Mouse (Mus musculus): ENCODE data around the gene Hist1h4c. TPM values are rescaled to one million over a fixed set of nuclear protein-coding genes. Genes with fewer than 3 reads are reported as not detected.

Hist1h4c gene
- total RNA-seq, 2 experiments from 2014 or later: 51.9 to 311 TPM

Other genes starting within 250 kb of the Hist1h4c start
Only the 30 nearest of the 38 such genes appear.
- 212 and 246 TPM in 2 replicates for gene Hist1h3g, start 163.0 kb downstream of the Hist1h4c start, total RNA-seq (2015)
- 210 and 363 TPM in 2 replicates for gene Hist1h3g, start 163.0 kb downstream of the Hist1h4c start, total RNA-seq (2017)
- gene Hist1h2bh, start 155.1 kb downstream of the Hist1h4c start, total RNA-seq (2015): 32.4 and 33.2 TPM in 2 replicates
- gene Hist1h2bh, start 155.1 kb downstream of the Hist1h4c start, total RNA-seq (2017): 120 and 144 TPM in 2 replicates
- 40.7 and 44.7 TPM in 2 replicates for gene Hist1h3f, start 154.4 kb downstream of the Hist1h4c start, total RNA-seq (2015)
- 86.8 and 176 TPM in 2 replicates for gene Hist1h3f, start 154.4 kb downstream of the Hist1h4c start, total RNA-seq (2017)
- 61.3 and 71.9 TPM in 2 replicates for gene Hist1h4f, start 146.8 kb downstream of the Hist1h4c start, total RNA-seq (2015)
- 1,789 and 2,180 TPM in 2 replicates for gene Hist1h4f, start 146.8 kb downstream of the Hist1h4c start, total RNA-seq (2017)
- gene Hist1h1d, start 145.2 kb downstream of the Hist1h4c start, total RNA-seq (2015): 8.5 and 9.3 TPM in 2 replicates
- 112 TPM in 2 replicates for gene Hist1h1d, start 145.2 kb downstream of the Hist1h4c start, total RNA-seq (2017)
- gene Hist1h3e, start 136.1 kb downstream of the Hist1h4c start, total RNA-seq (2015): 98.5 and 110 TPM in 2 replicates
- 286 and 398 TPM in 2 replicates for gene Hist1h3e, start 136.1 kb downstream of the Hist1h4c start, total RNA-seq (2017)
- gene Hist1h2ae, start 127.2 kb downstream of the Hist1h4c start, total RNA-seq (2015): 5.3 and 9.4 TPM in 2 replicates
- 249 and 287 TPM in 2 replicates for gene Hist1h2ae, start 127.2 kb downstream of the Hist1h4c start, total RNA-seq (2017)
- 285 and 322 TPM in 2 replicates for gene Hist1h2bg, start 127.1 kb downstream of the Hist1h4c start, total RNA-seq (2015)
- 1,174 and 1,244 TPM in 2 replicates for gene Hist1h2bg, start 127.1 kb downstream of the Hist1h4c start, total RNA-seq (2017)
- gene Hist1h2bf, start 124.3 kb downstream of the Hist1h4c start, total RNA-seq (2015): 321 and 327 TPM in 2 replicates
- 466 and 575 TPM in 2 replicates for gene Hist1h2bf, start 124.3 kb downstream of the Hist1h4c start, total RNA-seq (2017)
- gene Hist1h2ad, start 124.1 kb downstream of the Hist1h4c start, total RNA-seq (2015): 1.9 and 3.4 TPM in 2 replicates
- 229 and 1,060 TPM in 2 replicates for gene Hist1h2ad, start 124.1 kb downstream of the Hist1h4c start, total RNA-seq (2017)
- gene Hist1h3d, start 122.7 kb downstream of the Hist1h4c start, total RNA-seq (2015): 105 and 131 TPM in 2 replicates
- gene Hist1h3d, start 122.7 kb downstream of the Hist1h4c start, total RNA-seq (2017): 118 and 137 TPM in 2 replicates
- 492 and 526 TPM in 2 replicates for gene Hist1h4d, start 116.9 kb downstream of the Hist1h4c start, total RNA-seq (2015)
- 951 and 1,054 TPM in 2 replicates for gene Hist1h4d, start 116.9 kb downstream of the Hist1h4c start, total RNA-seq (2017)
- gene Hist1h2be, start 77.3 kb downstream of the Hist1h4c start, total RNA-seq (2015): 7.7 and 11.7 TPM in 2 replicates
- gene Hist1h2be, start 77.3 kb downstream of the Hist1h4c start, total RNA-seq (2017): 85.8 and 90.5 TPM in 2 replicates
- 297 TPM in 2 replicates for gene Hist1h1e, start 75.9 kb downstream of the Hist1h4c start, total RNA-seq (2015)
- gene Hist1h1e, start 75.9 kb downstream of the Hist1h4c start, total RNA-seq (2017): 260 and 272 TPM in 2 replicates
- 17.1 and 19.7 TPM in 2 replicates for gene Hist1h2ac, start 14.5 kb downstream of the Hist1h4c start, total RNA-seq (2015)
- 101 and 110 TPM in 2 replicates for gene Hist1h2ac, start 14.5 kb downstream of the Hist1h4c start, total RNA-seq (2017)
- 36.2 and 54.1 TPM in 2 replicates for gene Hist1h2bc, start 14.3 kb downstream of the Hist1h4c start, total RNA-seq (2015)
- 196 and 235 TPM in 2 replicates for gene Hist1h2bc, start 14.3 kb downstream of the Hist1h4c start, total RNA-seq (2017)
- gene Hist1h1t, start 2.6 kb downstream of the Hist1h4c start, total RNA-seq (2015): not detected in 2 replicates
- 0.29 TPM in 1 of 2 replicates, not detected in the other for gene Hist1h1t, start 2.6 kb downstream of the Hist1h4c start, total RNA-seq (2017)
- 15.9 and 16.6 TPM in 2 replicates for gene Hfe, start 12.4 kb upstream of the Hist1h4c start, total RNA-seq (2015)
- gene Hfe, start 12.4 kb upstream of the Hist1h4c start, total RNA-seq (2017): 6.0 and 8.7 TPM in 2 replicates
- gene Hist1h1c, start 40.4 kb upstream of the Hist1h4c start, total RNA-seq (2015): 103 and 110 TPM in 2 replicates
- gene Hist1h1c, start 40.4 kb upstream of the Hist1h4c start, total RNA-seq (2017): 686 and 791 TPM in 2 replicates
- 88.8 and 93.1 TPM in 2 replicates for gene Hist1h3c, start 47.1 kb upstream of the Hist1h4c start, total RNA-seq (2015)
- gene Hist1h3c, start 47.1 kb upstream of the Hist1h4c start, total RNA-seq (2017): 555 and 756 TPM in 2 replicates
- 232 TPM in 2 replicates for gene Hist1h2bb, start 48.3 kb upstream of the Hist1h4c start, total RNA-seq (2015)
- gene Hist1h2bb, start 48.3 kb upstream of the Hist1h4c start, total RNA-seq (2017): 3,020 and 3,268 TPM in 2 replicates
- 28.1 and 45.4 TPM in 2 replicates for gene Hist1h2ab, start 52.7 kb upstream of the Hist1h4c start, total RNA-seq (2015)
- 2,397 and 3,405 TPM in 2 replicates for gene Hist1h2ab, start 52.7 kb upstream of the Hist1h4c start, total RNA-seq (2017)
- 332 and 371 TPM in 2 replicates for gene Hist1h3b, start 53.8 kb upstream of the Hist1h4c start, total RNA-seq (2015)
- 579 and 647 TPM in 2 replicates for gene Hist1h3b, start 53.8 kb upstream of the Hist1h4c start, total RNA-seq (2017)
- 33.6 and 56.1 TPM in 2 replicates for gene Hist1h4b, start 58.6 kb upstream of the Hist1h4c start, total RNA-seq (2015)
- gene Hist1h4b, start 58.6 kb upstream of the Hist1h4c start, total RNA-seq (2017): 548 and 759 TPM in 2 replicates
- 39.5 and 40.4 TPM in 2 replicates for gene Hist1h4a, start 62.8 kb upstream of the Hist1h4c start, total RNA-seq (2015)
- gene Hist1h4a, start 62.8 kb upstream of the Hist1h4c start, total RNA-seq (2017): 492 and 698 TPM in 2 replicates
- 47.7 and 63.0 TPM in 2 replicates for gene Hist1h3a, start 63.9 kb upstream of the Hist1h4c start, total RNA-seq (2015)
- gene Hist1h3a, start 63.9 kb upstream of the Hist1h4c start, total RNA-seq (2017): 393 and 612 TPM in 2 replicates
- gene Hist1h1a, start 65.2 kb upstream of the Hist1h4c start, total RNA-seq (2015): 151 and 174 TPM in 2 replicates
- gene Hist1h1a, start 65.2 kb upstream of the Hist1h4c start, total RNA-seq (2017): 2,111 and 2,271 TPM in 2 replicates
- gene Trim38, start 71.5 kb upstream of the Hist1h4c start, total RNA-seq (2015): not detected in 2 replicates
- gene Trim38, start 71.5 kb upstream of the Hist1h4c start, total RNA-seq (2017): 0.42 TPM in 1 of 2 replicates, not detected in the other
- not detected in 2 replicates for gene Slc17a2, start 108.5 kb upstream of the Hist1h4c start, total RNA-seq (2015)
- not detected in 2 replicates for gene Slc17a2, start 108.5 kb upstream of the Hist1h4c start, total RNA-seq (2017)
- gene Slc17a3, start 141.0 kb upstream of the Hist1h4c start, total RNA-seq (2015): 0.39 TPM in 1 of 2 replicates, not detected in the other
- 0.10 TPM in 1 of 2 replicates, not detected in the other for gene Slc17a3, start 141.0 kb upstream of the Hist1h4c start, total RNA-seq (2017)

Data from megakaryocyte progenitor cell, adult 5-6 weeks (primary cell).